Mouse (Mus musculus) naive thymus-derived CD4-positive, alpha-beta T cell, adult 2 months (primary cell): ENCODE measurements at regions not wholly inside any gene's neighbourhood (a gene's known extent, or its start where the extent isn't known, plus 50 kb on each side); places are given as distances from the start of the nearest gene placed in this dataset.

Experiments used
- DNase-seq: peaks from one replicate; pipeline ENCODE4 v3.0.0-alpha.2; 2011; ENCODE audit warnings: low read depth

DNA sequence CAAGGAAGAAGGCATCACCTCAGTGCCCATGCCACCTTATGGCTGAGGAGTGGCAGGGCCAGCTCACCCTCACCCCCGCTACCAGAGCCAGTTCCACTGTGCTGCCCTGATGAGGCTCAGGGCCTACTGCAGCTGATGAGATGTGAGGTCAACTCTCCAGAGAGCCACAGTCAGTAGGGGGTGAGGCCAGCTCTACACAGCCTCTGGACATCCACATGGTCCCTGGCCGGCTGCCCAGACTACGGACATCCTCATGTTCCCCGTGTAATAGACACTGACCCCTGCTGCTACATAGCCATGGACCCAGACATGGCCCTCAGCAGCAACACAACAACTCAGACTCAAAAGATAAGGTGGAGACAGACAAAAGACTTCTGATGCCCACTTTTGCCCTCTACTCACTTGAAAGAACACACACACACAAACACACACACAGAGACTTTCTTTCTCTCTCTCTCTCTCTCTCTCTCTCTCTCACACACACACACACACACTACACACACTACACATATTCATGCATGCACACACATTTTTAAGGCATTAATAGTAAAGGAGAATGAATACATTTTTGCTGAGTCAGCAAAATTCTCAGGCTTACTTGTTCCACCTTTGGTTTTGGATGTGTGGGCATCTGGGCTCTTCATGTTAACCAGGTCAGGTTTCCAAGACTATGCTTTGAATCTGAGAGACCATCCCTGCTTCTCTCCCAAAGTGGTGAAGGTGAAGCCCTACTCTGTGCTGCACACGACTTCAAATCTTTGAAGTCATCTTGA lies 604.4 kb upstream of the Nrp1 start:
- DNase-seq: no peak

DNA sequence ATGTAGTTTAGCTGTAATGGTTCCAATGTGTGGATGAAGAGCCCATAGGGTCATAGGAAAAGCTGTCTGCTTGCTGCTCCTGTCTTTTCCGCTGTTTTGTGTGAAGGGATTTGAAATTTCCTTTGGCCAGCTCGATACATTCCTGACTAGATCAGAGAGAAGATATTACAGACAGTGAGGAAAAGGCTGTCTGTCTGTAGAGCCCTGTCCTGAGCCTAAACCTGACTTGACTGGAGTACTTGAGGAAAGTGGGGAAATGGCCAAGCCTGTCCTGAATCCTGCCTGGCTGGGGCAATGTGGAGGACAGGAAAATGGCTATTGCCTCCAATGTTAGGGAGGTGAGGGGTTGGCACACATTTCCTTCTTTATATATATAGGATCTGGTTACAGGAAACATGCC lies 601.0 kb upstream of the Nrp1 start:
- DNase-seq: no peak

- no peak for DNase-seq
These were observed 598.5 kb upstream of the Nrp1 start for GRCm38 (mm10) chr8:127759906-127760305.

GRCm38 (mm10) chr8:127765199-127765598 lies 593.2 kb upstream of the Nrp1 start:
- no peak for DNase-seq

DNA sequence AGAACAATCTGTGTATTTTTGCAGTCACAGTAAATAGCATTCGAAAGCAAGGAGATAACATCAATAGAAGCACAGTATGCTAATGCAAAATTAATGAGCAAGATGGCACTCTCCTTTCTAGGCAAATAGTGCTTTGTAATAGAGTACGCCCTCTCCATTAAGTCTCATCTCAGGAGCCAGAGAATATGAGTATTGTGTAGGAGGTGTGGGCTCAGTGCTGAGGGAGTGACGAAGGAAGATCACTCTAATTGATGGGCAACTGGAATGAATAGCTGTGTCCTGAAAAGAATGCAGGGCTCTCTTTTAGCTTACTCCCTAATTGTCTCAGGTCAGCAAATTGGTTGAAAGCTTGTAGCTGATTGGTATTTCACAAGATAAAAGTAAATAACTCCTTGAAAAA lies 590.1 kb upstream of the Nrp1 start:
- no peak for DNase-seq

DNA sequence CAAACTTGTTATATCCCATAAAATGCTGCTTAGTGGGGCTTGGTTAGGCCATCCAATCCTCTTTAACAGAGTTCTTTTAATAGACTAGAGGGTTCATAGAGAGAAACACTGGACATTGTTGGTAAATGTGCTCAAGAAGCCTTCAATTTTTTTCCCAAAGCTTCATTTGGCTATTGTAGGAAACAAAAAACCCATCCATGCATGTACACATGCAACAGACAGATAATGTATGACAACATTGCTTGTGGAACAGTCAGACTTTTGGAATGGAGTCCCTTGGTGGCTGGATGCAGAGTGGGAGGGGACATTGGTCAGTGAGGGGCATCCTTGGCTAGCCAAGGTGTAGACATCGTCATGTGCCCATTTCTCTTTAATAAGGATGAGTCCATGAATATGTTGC lies 588.8 kb upstream of the Nrp1 start:
- DNase-seq: no peak

GRCm38 (mm10) chr8:127771781-127772180 lies 586.6 kb upstream of the Nrp1 start:
- DNase-seq: no peak

- no peak for DNase-seq
These were observed 586.0 kb upstream of the Nrp1 start for GRCm38 (mm10) chr8:127772415-127772814.

DNA sequence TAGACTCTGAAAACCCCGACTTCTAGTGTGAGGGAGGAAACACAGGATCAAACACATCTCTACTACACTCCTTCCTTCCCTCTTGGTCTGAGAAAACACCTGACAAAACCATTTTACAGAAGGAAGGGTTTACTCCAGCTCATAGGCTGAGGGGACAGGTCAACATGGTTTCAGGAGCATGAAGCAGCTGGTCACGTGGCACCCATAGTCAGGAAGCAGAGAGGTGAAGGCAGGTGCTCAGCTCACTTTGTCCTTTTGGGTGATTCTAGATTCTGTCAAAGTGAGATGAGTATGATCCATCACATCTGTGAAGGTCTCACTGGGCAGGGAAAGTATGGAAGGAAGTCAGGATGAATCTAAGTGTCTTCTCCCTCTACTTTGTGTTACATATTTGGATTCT lies 585.5 kb upstream of the Nrp1 start:
- DNase-seq: no peak

DNA sequence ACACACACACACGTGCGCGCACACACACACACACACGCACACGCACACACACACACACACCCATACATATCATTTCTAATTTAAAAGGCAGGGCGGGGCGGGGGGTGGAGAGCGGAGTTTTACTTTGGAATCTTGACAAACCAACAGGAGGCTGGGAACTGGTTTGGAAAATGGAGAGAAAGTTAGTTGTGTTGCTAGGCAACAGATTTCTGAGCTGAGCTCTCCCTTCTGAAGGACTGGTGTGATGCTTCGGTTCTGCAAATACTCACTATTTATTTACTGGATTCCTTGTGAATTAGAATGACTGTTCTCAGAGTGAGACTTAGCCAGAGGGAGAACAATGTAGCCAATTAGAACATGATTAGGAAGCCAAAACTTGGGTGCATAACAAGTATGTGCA lies 583.8 kb upstream of the Nrp1 start:
- no peak for DNase-seq

DNA sequence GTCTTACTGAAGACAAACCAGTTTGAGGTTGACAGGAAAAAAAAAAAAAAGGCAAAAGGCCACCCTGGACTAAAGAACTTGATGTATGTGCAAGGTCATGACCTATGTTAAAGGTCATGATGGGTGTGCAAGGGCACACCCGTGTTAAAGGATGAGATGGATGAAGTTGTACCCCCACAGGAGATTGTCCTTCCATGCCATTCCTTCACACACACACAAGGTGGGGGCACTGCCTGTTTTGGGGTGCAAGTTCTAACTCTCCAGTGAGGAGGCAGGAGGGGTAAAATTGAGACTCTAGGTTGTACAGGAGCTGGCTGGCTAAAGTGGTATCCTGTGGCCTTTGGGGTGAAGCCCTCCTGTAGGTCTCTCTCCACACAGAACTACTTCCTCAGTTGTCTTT lies 583.2 kb upstream of the Nrp1 start:
- no peak for DNase-seq

DNA sequence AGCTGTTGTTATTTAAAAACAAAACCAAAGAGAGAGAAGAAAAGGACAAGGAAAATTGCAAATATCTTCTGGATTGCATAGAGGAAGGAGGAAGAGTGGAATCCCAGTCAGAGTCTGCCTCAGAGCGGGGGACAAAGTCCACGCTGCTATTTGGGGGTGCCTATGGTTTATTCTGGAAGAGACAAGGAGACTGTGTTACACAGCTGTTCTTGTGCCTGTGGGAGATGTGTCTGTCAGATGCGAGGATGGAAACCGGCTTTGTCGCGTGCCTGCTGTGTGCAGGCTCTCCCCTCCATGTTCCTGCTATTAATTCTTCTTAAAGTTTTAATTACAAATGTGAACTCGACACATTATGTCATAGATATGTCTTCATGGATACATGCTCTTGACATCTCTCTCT lies 582.7 kb upstream of the Nrp1 start:
- no peak for DNase-seq

GRCm38 (mm10) chr8:127778352-127779020 lies 579.9 kb upstream of the Nrp1 start:
- DNase-seq: no peak

- DNase-seq: no peak
These were observed 579.2 kb upstream of the Nrp1 start for GRCm38 (mm10) chr8:127779021-127779689.

DNA sequence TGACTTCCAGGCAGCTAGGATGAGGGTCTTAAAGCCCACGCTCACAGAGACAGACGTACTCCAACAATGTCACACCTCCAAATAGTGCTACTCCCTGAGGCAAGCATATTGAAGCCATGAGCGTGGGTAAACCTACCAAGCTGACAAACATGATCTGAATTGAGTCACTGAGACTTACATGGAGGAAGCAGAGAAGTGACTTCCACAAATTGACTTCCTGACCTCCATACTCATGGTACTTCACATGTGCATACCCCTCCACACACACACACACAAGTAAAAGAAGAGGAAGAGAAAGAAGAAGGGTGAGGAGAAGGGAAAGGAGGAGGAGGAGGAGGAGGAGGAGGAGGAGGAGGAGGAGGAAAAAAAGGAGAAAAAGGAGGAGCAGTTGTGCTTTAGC lies 577.8 kb upstream of the Nrp1 start:
- DNase-seq: no peak

DNA sequence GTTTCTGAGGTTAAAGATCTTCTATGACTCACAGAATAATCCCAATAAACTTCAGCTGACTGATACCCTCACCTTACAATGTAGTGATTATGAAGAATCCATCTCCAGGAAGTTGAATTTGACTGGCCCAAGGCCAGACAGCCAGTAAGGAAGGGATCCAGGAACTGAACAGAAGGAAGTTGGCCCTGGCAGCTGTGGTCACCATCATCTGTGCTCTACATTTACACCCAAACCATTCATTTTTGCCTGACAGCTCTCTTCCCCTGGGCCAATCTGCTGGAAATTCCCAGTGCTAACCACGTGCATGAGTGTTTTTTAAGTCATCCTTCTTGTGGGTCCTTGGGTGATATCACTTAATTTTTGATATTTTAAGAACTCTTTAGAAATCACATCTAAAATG lies 577.4 kb upstream of the Nrp1 start:
- DNase-seq: no peak

GRCm38 (mm10) chr8:127792611-127793010 lies 565.8 kb upstream of the Nrp1 start:
- no peak for DNase-seq

GRCm38 (mm10) chr8:127799849-127800471 lies 558.4 kb upstream of the Nrp1 start:
- DNase-seq: no peak

- no peak for DNase-seq
These were observed 556.3 kb upstream of the Nrp1 start for GRCm38 (mm10) chr8:127802136-127802535.

DNA sequence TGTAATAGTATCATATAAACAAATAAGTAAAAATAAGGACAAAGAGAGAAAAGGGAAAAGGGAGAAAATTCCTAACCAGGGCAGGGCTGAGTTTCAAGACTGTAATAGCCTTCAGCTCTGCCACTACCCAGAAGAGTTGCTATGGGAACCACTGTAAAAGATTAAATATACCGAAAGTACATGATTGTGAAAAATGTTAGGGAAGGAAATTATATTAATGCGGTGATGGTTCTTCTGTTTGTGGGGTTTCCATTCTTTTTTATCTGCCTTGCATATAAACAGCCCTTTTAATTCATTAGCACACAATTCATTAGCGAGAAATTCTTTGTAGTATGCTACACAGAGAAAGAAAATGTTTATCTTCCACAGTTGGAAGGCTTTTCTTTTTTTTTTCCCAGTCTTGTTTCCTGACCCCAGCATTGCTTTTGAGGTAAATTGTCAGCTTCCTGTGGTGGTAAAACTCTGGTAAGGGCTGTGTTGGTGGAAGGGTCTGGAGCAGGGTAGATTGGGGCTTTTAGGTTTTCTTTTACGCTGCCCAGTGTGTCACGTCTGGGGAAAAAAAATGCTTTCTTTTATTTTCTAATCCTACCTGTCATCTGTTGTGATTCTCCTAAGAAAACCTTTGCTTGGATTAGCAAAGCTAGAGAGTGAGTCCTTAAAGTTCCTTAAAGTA lies 555.6 kb upstream of the Nrp1 start:
- DNase-seq: no peak

DNA sequence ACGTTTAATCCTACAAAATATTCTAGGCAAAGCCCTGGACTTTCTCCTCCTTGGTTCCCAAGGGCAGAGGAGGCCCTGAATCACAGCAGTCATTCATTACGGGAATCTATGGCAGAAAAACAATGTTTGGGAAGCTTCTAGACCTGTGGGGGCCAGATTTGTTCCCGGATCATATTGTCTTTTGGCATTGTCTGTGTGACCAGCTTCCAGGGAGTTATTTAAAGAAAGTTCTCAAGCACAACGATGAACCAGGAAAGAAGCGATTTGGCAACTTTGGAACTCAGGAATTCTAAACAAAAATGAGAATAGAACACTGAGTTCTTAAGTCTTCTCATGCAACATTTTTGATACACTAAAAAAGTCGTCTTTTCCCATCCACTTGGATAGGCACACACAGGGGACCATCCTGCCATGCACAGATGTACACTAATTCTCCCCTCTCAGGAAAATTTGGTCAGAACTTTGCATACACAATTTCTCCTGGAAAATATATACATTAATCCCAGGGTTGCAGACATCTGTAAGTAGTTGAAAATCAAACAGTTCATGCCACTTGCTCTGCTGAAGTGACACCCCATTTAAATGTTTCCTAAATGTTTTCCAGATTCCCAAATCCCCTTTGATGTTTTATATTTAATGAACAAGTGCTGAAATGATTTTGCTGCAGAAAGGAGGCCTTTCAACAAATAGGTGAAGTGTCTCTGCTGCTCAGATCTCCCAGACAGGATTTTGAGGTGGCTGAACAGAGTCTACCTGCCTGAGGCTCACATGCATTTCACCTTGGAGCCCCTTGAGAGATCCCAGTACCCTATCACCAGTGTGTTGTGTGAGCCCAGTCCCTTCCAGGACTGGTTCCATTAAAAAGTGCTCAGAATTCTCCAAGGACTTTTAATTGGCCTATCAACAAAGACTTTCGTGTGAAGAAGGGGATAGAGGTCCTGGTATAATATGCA lies 548.9 kb upstream of the Nrp1 start:
- no peak for DNase-seq
